Mouse (Mus musculus) cerebellum, adult 11-12 months (tissue): Measurements from ENCODE around the gene Zfp738.
"Not testable (repeated sequence)": the region's sequence is repeated elsewhere in the genome, so short reads cannot be mapped to it uniquely, and the experiment has no call there.

Source experiments
- DNase-seq: peaks from one replicate; pipeline ENCODE4 v3.0.0; 2022

The Zfp738 gene

DNA sequence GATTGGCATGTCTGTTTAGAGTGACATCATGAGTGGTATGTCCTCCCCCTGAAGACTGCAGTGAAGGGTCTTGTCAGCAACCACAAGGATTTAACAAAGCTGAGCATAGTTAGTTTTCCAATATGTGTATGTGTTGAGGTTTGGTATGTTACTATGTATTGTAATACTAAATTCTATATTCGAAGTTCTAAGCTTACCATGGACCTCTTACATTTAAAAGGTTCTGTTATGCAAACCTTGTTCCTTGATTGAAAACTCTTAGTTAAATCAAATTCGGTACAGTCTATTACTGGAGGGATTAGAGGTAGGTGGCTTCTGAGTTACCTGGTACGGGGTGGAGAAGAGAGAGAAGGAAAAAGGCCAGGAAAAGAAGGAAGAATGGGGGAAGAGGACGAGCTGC is at the start of gene Zfp738:
Zfp738 (minus strand) TSS at position 101 of the 400 bp plus-strand sequence.
- no peak for DNase-seq

DNA sequence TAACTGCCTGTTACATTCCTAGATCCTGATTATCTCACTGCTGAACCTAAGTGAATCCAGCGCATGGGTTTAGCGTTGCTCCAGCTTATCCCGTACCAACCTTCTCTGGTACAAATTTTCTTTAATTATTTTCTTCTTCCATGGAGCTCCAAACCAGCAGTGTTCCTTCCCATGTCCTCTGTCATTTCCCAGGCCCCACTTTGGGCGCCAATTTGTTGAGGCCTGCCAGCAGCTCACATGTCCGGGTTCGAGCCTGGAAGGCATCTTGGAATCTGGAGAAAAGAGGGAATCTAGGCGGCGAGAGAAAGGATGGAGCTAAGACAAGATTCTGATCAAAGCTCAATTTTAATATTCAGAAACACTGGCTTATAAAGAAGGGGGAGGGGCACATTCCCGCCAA is 47.5 kb upstream of the Zfp738 start:
- not testable (repeated sequence) for DNase-seq

DNA sequence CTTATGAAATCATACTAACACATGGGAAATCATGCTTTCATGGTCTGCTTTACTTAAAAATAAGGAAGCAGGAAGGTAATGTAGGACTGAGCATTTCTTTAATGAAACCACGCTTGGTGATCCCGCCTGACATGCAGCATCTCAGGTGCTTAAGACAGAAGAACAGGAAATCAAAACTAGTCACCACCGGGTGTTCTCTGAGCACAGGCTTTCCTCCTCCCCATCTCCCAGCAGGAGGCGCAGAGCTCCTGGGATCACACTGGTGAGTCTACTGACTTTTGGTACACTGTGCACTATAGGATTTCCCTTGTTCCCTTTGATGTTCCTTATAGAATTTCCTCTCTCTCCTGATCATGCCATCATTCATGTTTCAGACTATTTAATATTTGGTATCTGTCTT is 42.6 kb upstream of the Zfp738 start:
- not testable (repeated sequence) for DNase-seq

DNA sequence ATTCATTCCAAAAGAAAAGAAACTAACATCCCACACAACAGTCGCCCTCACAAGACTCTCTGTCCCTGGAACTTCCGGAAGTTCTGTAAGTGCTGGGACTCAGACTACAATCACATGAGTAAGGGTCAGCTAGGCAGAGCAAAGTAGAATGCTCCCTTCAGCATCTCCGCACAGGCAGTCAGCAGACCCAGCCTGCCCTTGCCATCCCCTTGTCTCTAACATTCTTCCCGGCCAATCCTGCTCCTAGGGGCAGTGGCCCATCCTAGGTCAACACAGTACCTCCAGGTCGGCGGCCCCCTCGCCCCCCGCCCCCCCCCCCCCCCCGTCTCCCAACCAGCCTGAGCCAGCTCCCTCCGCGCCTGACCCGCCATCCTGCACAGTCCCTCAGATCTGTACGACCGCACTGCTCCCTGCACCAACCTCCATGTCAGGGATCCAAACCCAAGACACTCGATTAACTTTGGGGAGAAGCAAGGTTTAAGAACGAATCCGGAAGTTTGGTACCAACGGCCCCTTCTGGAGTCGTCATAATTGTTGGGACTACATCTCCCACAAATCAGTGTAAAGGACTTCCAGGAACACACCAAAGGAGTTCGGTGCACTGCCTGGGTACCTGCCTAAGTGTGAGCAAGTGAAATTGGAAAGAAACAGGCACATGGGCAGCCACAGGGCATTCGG is 41.9 kb upstream of the Zfp738 start, which contains the start of gene Zfp65:
Zfp65 (minus strand) TSS at position 533 of the 678 bp plus-strand sequence.
- DNase-seq, result peak; percentile 69

DNA sequence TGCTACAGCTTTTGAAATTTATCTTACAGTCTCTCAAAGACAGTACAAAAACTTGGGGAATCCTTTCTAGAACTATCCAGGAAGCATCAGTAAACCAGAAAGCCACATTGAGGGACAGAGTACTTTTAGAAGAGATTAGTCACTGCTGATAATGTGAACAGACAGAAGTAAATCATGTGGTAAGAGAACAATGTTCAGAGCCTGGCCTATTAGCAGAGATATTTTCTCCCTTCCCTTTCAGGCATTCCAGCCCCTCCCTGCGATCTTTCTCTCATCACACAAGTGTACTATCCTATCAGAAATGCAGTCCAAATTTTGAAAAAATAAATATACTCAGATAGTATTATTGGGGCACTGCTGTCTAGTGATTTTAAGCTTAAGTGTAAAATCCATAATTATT is 41.2 kb upstream of the Zfp738 start:
- no peak for DNase-seq

DNA sequence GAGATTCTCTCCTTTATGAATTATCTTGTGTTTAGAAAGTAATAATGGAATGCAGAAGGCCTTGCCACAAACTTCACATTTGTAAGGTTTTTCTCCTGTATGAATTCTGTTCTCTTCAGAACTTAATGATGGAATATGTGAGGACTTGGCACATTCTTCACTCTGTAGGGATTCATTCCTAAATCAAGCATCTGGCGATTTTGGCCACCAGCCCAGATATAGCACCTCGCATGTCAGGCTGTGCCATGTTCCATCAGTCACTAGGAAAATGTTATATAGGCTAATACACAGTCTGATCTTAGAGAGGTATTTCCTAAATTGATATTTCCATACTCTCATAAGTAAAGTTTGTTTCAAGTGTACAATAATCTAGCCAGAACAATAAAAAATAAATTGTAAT is 38.5 kb upstream of the Zfp738 start:
- not testable (repeated sequence) for DNase-seq

DNA sequence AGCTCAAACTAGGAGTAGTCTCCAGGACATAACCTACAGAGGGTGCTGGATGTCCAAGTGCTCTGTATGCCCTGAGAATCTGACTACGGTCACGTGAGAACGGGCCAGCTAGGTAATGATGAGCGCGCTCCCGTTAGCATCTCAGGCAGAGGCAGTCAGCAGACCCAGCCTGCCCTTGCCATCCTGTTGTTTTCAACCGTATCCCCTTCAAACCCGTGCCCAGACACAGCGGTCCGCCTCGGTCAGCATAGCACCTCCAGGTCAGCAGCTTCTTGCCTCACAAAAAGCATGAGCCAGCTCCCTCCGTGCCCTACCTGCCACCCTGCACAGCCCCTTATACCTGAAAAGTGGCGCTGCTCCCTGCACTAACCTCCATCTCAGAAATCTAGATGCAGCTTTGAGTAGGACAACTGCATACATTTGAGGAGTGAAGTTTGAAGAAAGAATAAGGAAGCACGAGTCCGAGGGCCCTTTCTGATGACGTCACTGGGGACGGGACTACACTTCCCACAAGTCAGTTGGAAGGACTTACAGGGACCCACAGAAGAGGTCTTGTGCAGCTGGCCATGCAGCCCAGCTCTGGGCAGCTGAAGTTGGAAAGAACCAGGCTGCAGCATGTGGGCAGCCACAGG is 37.1 kb upstream of the Zfp738 start:
- peak; percentile 89 for DNase-seq

DNA sequence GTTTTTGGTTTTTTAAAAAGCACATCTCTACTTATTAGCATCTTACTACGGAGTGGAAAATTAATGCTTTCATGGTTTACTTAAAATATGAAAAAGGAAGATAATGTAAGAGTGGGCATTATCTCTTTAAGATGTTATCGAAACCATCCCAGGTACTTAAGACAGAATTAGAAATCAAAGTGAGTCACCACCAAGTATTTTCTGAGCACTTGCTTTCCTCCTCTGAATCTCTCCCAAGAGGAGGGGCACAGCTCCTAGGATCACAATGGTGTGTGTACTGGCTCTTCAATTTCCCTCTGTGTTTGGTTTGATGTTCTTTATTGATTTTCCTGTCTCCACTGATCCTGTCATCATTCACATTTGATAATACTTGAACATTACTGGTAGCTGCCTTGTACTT is 3.0 kb downstream of the Zfp738 start:
- DNase-seq, result not testable (repeated sequence)

DNA sequence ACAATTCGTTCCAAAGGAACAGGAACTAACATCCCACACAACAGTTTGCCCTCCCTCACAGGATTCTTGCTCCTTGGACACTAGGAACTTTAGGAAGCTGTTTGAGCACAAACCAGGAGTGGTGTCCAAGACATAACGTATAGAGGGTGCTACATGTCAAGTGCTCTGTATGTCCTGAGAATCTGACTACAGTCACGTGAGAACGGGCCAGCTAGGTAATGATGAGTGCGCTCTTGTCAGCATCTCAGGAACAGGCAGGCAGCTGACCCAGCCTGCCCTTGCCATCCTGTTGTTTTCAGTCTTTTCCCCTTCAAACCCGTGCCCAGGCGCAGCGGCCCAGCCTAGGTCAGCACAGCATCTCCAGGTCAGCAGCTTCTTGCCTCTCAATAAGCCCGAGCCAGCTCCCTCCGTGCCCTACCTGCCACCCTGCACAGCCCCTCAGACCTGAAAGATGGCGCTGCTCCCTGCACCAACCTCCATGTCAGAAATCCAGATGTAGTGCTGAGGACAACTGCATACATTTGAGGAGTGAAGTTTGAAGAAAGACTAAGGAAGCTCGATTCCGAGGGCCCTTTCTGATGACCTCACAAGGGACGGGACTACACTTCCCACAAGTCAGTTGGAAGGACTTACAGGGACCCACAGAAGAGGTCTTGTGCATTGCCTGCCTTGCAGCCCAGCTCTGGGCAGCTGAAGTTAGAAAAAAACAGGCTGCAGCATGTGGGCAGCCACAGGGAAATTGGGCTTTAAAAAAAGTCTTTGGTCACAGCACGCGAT is 3.7 kb downstream of the Zfp738 start:
- DNase-seq, result peak; percentile 86

DNA sequence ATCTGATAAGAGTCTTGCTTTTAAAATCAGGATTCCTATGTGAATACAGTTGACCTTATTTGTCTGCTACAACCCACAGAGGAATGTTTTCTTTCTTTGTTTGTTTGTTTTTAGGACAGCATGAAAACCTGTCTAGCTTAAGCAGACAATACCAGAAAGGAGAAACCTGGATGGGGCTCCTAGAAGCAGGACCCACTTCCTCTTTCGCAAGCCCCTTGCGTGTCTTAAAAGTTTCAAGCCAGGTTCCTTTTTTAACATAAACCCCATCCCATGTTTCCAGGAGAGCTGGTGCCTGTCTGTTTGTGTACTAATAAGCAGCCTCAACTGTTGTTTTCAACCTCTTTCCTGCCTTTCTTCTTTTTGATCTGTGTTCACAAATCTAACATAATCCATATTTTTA is 12.0 kb downstream of the Zfp738 start:
- no peak for DNase-seq

DNA sequence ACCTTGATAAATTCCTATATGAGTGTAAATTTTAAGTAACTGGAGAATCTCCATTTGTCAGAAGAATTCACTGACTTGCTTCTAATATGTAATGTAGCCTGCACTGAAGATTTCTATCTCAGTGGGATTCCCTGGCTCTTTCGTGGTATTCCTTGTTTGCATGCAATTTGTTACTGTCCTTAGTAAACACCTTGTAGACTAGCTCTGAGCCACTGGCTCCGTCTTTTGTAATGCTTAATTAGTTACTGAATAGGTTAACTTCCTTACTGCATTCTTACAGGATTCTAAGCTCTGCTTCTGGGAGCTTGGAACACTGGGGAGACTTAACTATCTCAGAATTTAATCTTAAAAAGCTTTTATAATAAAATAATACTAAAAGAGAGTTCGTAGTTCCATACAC is 34.4 kb downstream of the Zfp738 start:
- no peak for DNase-seq

DNA sequence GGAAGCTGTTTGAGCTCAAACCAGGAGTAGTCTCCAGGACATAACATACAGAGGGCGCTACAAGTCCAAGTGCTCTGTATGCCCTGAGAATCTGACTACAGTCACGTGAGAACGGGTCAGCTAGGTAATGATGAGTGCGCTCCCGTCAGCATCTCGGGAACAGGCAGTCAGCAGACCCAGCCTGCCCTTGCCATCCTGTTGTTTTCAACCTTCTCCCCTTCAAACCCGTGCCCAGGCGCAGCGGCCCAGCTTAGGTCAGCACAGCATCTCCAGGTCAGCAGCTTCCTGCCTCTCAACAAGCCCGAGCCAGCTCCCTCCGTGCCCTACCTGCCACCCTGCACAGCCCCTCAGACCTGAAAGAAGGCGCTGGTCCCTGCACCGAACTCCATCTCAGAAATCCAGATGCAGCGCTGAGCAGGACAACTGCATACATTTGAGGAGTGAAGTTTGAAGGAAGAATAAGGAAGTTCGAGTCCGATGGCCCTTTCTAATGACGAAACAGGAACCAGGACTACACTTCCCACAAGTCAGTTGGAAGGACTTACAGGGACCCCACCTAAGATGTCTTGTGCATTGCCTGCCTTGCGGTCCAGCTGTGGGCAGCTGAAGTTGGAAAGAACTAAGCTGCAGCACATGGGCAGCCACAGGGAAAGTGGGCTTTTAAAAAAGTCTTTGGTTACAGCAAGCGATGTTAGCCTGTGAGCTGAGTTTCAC is 49.4 kb downstream of the Zfp738 start, which contains the start of the genes Gm49345 and Zfp729a:
Gm49345 (minus strand) TSS at position 476 of the 714 bp plus-strand sequence.
Zfp729a (minus strand) TSS at position 498 of the 714 bp plus-strand sequence.
- DNase-seq, result peak; percentile 81

DNA sequence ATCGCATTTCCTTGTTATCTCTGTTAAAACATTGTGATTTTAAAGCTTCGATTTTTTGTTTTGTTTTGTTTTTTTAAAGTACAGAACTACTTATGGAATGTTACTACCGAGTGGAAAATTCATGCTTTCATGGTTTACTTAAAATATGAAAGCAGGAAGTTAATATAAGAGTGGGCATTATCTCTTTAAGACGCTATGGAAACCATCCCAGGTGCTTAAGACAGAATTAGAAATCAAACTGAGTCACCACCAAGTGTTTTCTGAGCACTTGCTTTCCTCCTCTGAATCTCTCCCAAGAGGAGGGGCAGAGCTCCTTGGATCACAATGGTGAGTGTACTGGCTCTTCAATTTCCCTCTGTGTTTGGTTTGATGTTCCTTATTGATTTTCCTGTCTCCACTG is 76.8 kb downstream of the Zfp738 start:
- DNase-seq, result no peak

DNA sequence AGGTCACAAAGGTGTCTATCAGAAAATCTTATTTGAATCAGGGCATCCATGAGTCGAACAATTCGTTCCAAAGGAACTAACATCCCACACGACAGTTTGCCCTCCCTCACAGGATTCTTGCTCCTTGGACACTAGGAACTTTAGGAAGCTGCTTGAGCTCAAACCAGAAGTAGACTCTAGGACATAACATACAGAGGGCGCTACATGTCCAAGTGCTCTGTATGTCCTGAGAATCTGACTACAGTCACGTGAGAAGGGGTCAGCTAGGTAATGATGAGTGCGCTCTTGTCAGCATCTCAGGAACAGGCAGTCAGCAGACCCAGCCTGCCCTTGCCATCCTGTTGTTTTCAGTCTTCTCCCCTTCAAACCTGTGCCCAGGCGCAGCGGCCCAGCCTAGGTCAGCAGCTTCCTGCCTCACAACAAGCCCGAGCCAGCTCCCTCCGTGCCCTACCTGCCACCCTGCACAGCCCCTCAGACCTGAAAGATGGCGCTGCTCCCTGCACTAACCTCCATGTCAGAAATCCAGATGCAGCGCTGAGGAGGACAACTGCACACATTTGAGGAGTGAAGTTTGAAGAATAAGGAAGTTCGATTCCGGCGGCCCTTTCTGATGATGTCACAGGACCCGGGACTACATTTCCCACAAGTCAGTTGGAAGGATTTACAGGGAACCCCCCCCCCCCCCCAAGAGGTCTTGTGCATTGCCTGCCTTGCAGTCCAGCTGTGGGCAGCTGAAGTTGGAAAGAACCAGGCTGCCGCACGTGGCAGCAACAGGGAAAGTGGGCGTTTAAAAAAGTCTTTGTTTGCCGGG is 77.6 kb downstream of the Zfp738 start, which contains the start of gene Zfp729b:
Zfp729b (minus strand) TSS at position 642 of the 811 bp plus-strand sequence.
- peak; percentile 84 for DNase-seq
